Mouse (Mus musculus) olfactory bulb, adult 2 months (tissue): Measurements from ENCODE around the gene Phactr1.

Experiments used
- CTCF ChIP-seq: fragments of 200-500 bp; IDR thresholded peaks from 2 replicates; pipeline ENCODE4 v1.5.1; 2012; ENCODE audit warnings: low read depth, mild to moderate bottlenecking, low read length, moderate library complexity; ENCODE audit not compliant: insufficient read depth
- POLR2A ChIP-seq: fragments of 200-500 bp; IDR thresholded peaks from 2 replicates; pipeline ENCODE4 v1.6.1; 2012; ENCODE audit warnings: mild to moderate bottlenecking, low read depth, low read length, moderate library complexity; ENCODE audit not compliant: insufficient read depth

DNA sequence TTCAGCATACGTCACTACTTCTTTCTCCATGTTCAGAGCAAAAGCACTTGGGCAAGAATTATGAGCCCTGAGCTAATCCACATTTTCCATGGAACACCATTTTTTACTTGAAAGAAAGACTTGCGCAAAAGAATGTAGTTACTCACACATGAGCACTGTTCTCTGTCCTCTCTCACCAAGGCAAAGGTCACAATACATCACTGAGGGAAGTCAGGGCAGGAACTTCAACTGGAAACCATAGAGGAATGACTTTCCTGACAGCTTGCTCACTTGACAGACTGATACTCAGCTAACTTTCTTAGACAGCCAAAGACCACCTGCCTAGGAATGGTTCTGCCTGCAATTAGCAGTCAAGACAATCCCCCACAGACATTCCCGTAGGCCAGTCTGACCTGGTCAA lies 309.6 kb downstream of the Phactr1 start:
- TF ChIP-seq CTCF (no peak), POLR2A (no peak)
